Mouse (Mus musculus) CH12.LX (cell line): Measurements from ENCODE around the gene Map9. TPM values are rescaled to one million over a fixed set of nuclear protein-coding genes. Genes with fewer than 3 reads are reported as not detected.

Source experiments
- DNase-seq: peaks from one replicate; pipeline ENCODE4 v3.0.0-alpha.2; 2013; ENCODE audit errors: extremely low read depth
- H3K27ac ChIP-seq: 2 replicates; pipeline ENCODE4 v1.5.1; 2012; ENCODE audit warnings: low read depth, mild to moderate bottlenecking, control low read depth, moderate library complexity; ENCODE audit not compliant: insufficient read depth
- H3K27me3 ChIP-seq: replicated peaks from 2 replicates; pipeline ENCODE3; 2012; ENCODE audit warnings: inconsistent platforms
- H3K36me3 ChIP-seq, 2 experiments: replicated peaks in 1 of 2; 2 replicates each; pipeline versions ENCODE3 to v1.6.1; 2012; ENCODE audit warnings: inconsistent platforms in 1 of 2, low read length in 1 of 2, mild to moderate bottlenecking in 1 of 2, mixed read lengths in 1 of 2, moderate library complexity in 1 of 2; ENCODE audit not compliant: control insufficient read depth in 1 of 2, insufficient read depth in 1 of 2
- H3K4me1 ChIP-seq, 2 experiments: 2 replicates each; pipeline ENCODE4 v1.6.1; 2012; ENCODE audit warnings: inconsistent platforms in 1 of 2, moderate library complexity in 1 of 2; ENCODE audit not compliant: insufficient read depth in 2 of 2, control insufficient read depth in 1 of 2
- H3K4me2 ChIP-seq: 2 replicates; pipeline ENCODE4 v1.6.1; 2012; ENCODE audit warnings: low read depth, mild to moderate bottlenecking, control low read depth; ENCODE audit not compliant: poor library complexity, insufficient read depth, severe bottlenecking
- H3K4me3 ChIP-seq, 3 experiments: fragments of 150-350 bp in 1 of 3; sonication (generic) in 1 of 3; replicated peaks in 1 of 3; 2 replicates each; pipeline versions ENCODE3 to v1.5.1; 2011 to 2012; ENCODE audit warnings: low read depth in 2 of 3, low read length in 2 of 3, mild to moderate bottlenecking in 2 of 3, moderate library complexity in 2 of 3, control low read depth in 1 of 3, improper control_type of control experiment in 1 of 3, inconsistent platforms in 1 of 3, mixed read lengths in 1 of 3; ENCODE audit not compliant: poor library complexity in 1 of 3
- H3K79me2 ChIP-seq: replicated peaks from 2 replicates; pipeline ENCODE4 v1.6.1; 2012; ENCODE audit warnings: mild to moderate bottlenecking, moderate library complexity; ENCODE audit not compliant: control insufficient read depth, poor library complexity, insufficient read depth, severe bottlenecking; ENCODE audit errors: extremely low read depth
- H3K9ac ChIP-seq: 2 replicates; pipeline ENCODE4 v1.6.1; 2012; ENCODE audit warnings: low read depth, mild to moderate bottlenecking, control low read depth, moderate library complexity; ENCODE audit not compliant: insufficient read depth
- H3K9me3 ChIP-seq: replicated peaks from 2 replicates; pipeline ENCODE3; 2012; ENCODE audit warnings: low read length, inconsistent platforms, mixed read lengths
- BHLHE40 ChIP-seq: IDR thresholded peaks from 2 replicates; pipeline ENCODE4 v1.6.1; 2011; ENCODE audit warnings: mild to moderate bottlenecking, low read depth, low read length, improper control_type of control experiment
- CHD1 ChIP-seq: IDR thresholded peaks from 2 replicates; pipeline ENCODE4 v1.6.1; 2012; ENCODE audit warnings: low read depth, low read length, improper control_type of control experiment, inconsistent platforms
- CHD2 ChIP-seq: IDR thresholded peaks from 2 replicates; pipeline ENCODE4 v1.6.1; 2011; ENCODE audit warnings: low read length, improper control_type of control experiment
- E2F4 ChIP-seq: IDR thresholded peaks from 2 replicates; pipeline ENCODE4 v1.6.1; 2011; ENCODE audit warnings: low read depth, low read length, improper control_type of control experiment; ENCODE audit not compliant: insufficient replicate concordance
- ELF1 ChIP-seq: IDR thresholded peaks from 2 replicates; pipeline ENCODE4 v1.6.1; 2014; ENCODE audit warnings: low read depth, mild to moderate bottlenecking, inconsistent platforms, low read length, improper control_type of control experiment
- ETS1 ChIP-seq: conservative IDR thresholded peaks from 2 replicates; pipeline ENCODE4 v1.6.1; 2012; ENCODE audit warnings: low read depth, mild to moderate bottlenecking, inconsistent platforms, low read length, improper control_type of control experiment, moderate library complexity
- GABPA ChIP-seq: IDR thresholded peaks from 2 replicates; pipeline ENCODE4 v1.6.1; 2012; ENCODE audit warnings: low read depth, low read length, improper control_type of control experiment, inconsistent platforms; ENCODE audit not compliant: insufficient replicate concordance
- HCFC1 ChIP-seq: IDR thresholded peaks from 2 replicates; pipeline ENCODE4 v1.6.1; 2012; ENCODE audit warnings: low read depth, mild to moderate bottlenecking, inconsistent platforms, low read length, improper control_type of control experiment
- JUN ChIP-seq: IDR thresholded peaks from 2 replicates; pipeline ENCODE4 v1.6.1; 2011; ENCODE audit warnings: low read depth, mild to moderate bottlenecking, low read length, improper control_type of control experiment, moderate library complexity; ENCODE audit not compliant: insufficient read depth
- JUND ChIP-seq: conservative IDR thresholded peaks from 2 replicates; pipeline ENCODE4 v1.6.1; 2011; ENCODE audit warnings: low read depth, low read length, improper control_type of control experiment
- KAT2A ChIP-seq: IDR thresholded peaks from 2 replicates; pipeline ENCODE4 v1.6.1; 2012; ENCODE audit warnings: low read length, improper control_type of control experiment, inconsistent platforms; ENCODE audit not compliant: insufficient replicate concordance
- MAFK ChIP-seq: IDR thresholded peaks from 2 replicates; pipeline ENCODE4 v1.6.1; 2011; ENCODE audit warnings: low read length, improper control_type of control experiment; ENCODE audit not compliant: insufficient replicate concordance
- MAX ChIP-seq: IDR thresholded peaks from 2 replicates; pipeline ENCODE4 v1.6.1; 2011; ENCODE audit warnings: low read length, improper control_type of control experiment
- MAZ ChIP-seq: IDR thresholded peaks from 2 replicates; pipeline ENCODE4 v1.6.1; 2012; ENCODE audit warnings: low read depth, mild to moderate bottlenecking, inconsistent platforms, low read length, improper control_type of control experiment, moderate library complexity
- MXI1 ChIP-seq: IDR thresholded peaks from 2 replicates; pipeline ENCODE4 v1.6.1; 2011; ENCODE audit warnings: mild to moderate bottlenecking, low read depth, low read length, improper control_type of control experiment
- NRF1 ChIP-seq: IDR thresholded peaks from 2 replicates; pipeline ENCODE4 v1.6.1; 2014; ENCODE audit warnings: low read depth, mild to moderate bottlenecking, inconsistent platforms, low read length, improper control_type of control experiment, moderate library complexity
- PAX5 ChIP-seq: IDR thresholded peaks from 2 replicates; pipeline ENCODE4 v1.6.1; 2012; ENCODE audit warnings: low read length, inconsistent platforms, mixed read lengths
- POLR2A ChIP-seq: IDR thresholded peaks from 2 replicates; pipeline ENCODE4 v1.6.1; 2011; ENCODE audit warnings: low read depth, mild to moderate bottlenecking, improper control_type of control experiment, low read length
- POLR2AphosphoS2 ChIP-seq: IDR thresholded peaks from 2 replicates; pipeline ENCODE4 v1.6.1; 2011; ENCODE audit warnings: low read depth, low read length, improper control_type of control experiment
- SMC3 ChIP-seq: IDR thresholded peaks from 2 replicates; pipeline ENCODE4 v1.6.1; 2011; ENCODE audit warnings: low read depth, low read length, improper control_type of control experiment
- TCF12 ChIP-seq: IDR thresholded peaks from 2 replicates; pipeline ENCODE4 v1.6.1; 2014; ENCODE audit warnings: low read depth, mild to moderate bottlenecking, inconsistent platforms, low read length, improper control_type of control experiment
- USF1 ChIP-seq: IDR thresholded peaks from 2 replicates; pipeline ENCODE4 v1.6.1; 2014; ENCODE audit warnings: low read depth, mild to moderate bottlenecking, inconsistent platforms, low read length, improper control_type of control experiment
- USF2 ChIP-seq: conservative IDR thresholded peaks from 2 replicates; pipeline ENCODE4 v1.6.1; 2011; ENCODE audit warnings: low read depth, low read length, improper control_type of control experiment
- ZC3H11A ChIP-seq: IDR thresholded peaks from 2 replicates; pipeline ENCODE4 v1.6.1; 2012; ENCODE audit warnings: low read depth, mild to moderate bottlenecking, inconsistent platforms, low read length, improper control_type of control experiment
- ZKSCAN1 ChIP-seq: IDR thresholded peaks from 2 replicates; pipeline ENCODE4 v1.6.1; 2012; ENCODE audit warnings: low read depth, inconsistent platforms, low read length, improper control_type of control experiment, borderline replicate concordance
- ZMIZ1 ChIP-seq: IDR thresholded peaks from 2 replicates; pipeline ENCODE4 v1.6.1; 2012; ENCODE audit warnings: low read depth, mild to moderate bottlenecking, inconsistent platforms, low read length, improper control_type of control experiment
- ZNF384 ChIP-seq: IDR thresholded peaks from 2 replicates; pipeline ENCODE4 v1.6.1; 2012; ENCODE audit warnings: low read depth, low read length, improper control_type of control experiment, inconsistent platforms
- dilution Hi-C: fragments of 300-500 bp; cut with MboI; formaldehyde crosslinking; loops from 2 replicates; pipeline ENCODE4 v1.14.3; 2020; ENCODE audit warnings: low sequenced_read_pairs; ENCODE audit not compliant: extremely low pct_unique_long_range_greater_than_20kb, extremely low pct_ligation_motif_present
- in situ Hi-C: fragments of 300-500 bp; cut with MboI; formaldehyde crosslinking; loops from 3 replicates; pipeline ENCODE4 v1.14.3; 2019; ENCODE audit warnings: low sequenced_read_pairs, low pct_ligation_motif_present, low pct_unique_long_range_greater_than_20kb, mixed read lengths
- polyA plus RNA-seq: library from polyadenylated mRNA; unstranded; fragments of >175 nt; gene quantifications from 2 replicates; pipeline ENCODE4 v1.2.1, GENCODE M21; 2012; ENCODE audit warnings: low read depth; ENCODE audit not compliant: insufficient read length
- total RNA-seq, 2 experiments: library from RNA; depleted of rRNA; stranded (reverse); fragments of 300-350 nt in 1 of 2; fragments of >200 nt in 1 of 2; gene quantifications; 2 replicates each; pipeline ENCODE4 v1.2.3; 2012 to 2014

Gene Map9
- total and polyA plus RNA-seq, 3 experiments, result not detected

GRCm38 (mm10) chr3:82385091-82385490 is 27.2 kb downstream of the Map9 start:
- dilution Hi-C loops, result no loop called here
- H3K27ac ChIP-seq, result no peak overlapping the region
- H3K4me1 ChIP-seq, result no peaks in the 10 kb centered on the region
- no peaks in the 10 kb centered on the region for H3K36me3 ChIP-seq
- H3K4me3 ChIP-seq, result no peak overlapping the region
- DNase-seq, result no peak
- no peaks in the 10 kb centered on the region for H3K27me3 ChIP-seq
- H3K4me2 ChIP-seq, result no peak overlapping the region
- in situ Hi-C loops, result no loop called here
- TF ChIP-seq USF2 (no peak), GABPA (no peak), POLR2A (no peak), ZKSCAN1 (no peak), CHD2 (no peak), HCFC1 (no peak), KAT2A (no peak), ELF1 (no peak), ZNF384 (no peak), ZMIZ1 (no peak), BHLHE40 (no peak), ZC3H11A (no peak), JUND (no peak)
- no peaks in the 10 kb centered on the region for H3K9me3 ChIP-seq
- H3K9ac ChIP-seq, result no peak overlapping the region
- H3K79me2 ChIP-seq, result no peaks in the 10 kb centered on the region

- no peak overlapping the region for H3K27ac ChIP-seq
- H3K9me3 ChIP-seq, result no peaks in the 10 kb centered on the region
- H3K27me3 ChIP-seq, result no peaks in the 10 kb centered on the region
- no peaks in the 10 kb centered on the region for H3K36me3 ChIP-seq
- H3K4me2 ChIP-seq, result no peak overlapping the region
- dilution Hi-C loops, result no loop called here
- TF ChIP-seq MAZ, result no peak
- TF ChIP-seq, all 38 proteins: peak for 0
- no peaks in the 10 kb centered on the region for H3K4me1 ChIP-seq
- in situ Hi-C loops, result no loop called here
- no peak overlapping the region for H3K4me3 ChIP-seq
- H3K79me2 ChIP-seq, result no peaks in the 10 kb centered on the region
- no peak for DNase-seq
- H3K9ac ChIP-seq, result no peak overlapping the region
These were observed 48.0 kb downstream of the Map9 start for GRCm38 (mm10) chr3:82405830-82406229.

DNA sequence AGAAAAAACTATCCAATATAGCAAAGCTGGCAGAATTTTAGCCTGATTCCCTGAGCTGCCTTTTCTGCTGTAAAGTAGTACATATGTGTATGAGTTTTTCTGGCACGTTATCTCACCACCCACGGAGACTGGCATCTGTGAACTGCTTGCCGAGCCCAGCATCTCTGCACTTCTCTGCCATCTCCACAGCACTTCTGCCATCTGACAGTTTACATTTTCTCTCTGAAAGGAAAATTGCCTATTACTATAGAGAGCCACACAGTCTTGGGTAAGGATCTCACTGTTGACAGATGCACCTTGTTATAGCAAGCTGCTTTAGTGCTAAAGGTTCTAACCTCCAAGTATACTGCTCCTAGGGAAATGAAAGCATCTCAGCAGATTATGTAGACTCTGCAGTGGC is 48.5 kb downstream of the Map9 start:
- no peaks in the 10 kb centered on the region for H3K36me3 ChIP-seq
- H3K4me1 ChIP-seq, result no peaks in the 10 kb centered on the region
- H3K4me2 ChIP-seq, result no peak overlapping the region
- dilution Hi-C loops, result no loop called here
- no peak overlapping the region for H3K27ac ChIP-seq
- no peaks in the 10 kb centered on the region for H3K27me3 ChIP-seq
- in situ Hi-C loops, result no loop called here
- DNase-seq, result no peak
- H3K9ac ChIP-seq, result no peak overlapping the region
- no peak overlapping the region for H3K4me3 ChIP-seq
- no peaks in the 10 kb centered on the region for H3K79me2 ChIP-seq
- H3K9me3 ChIP-seq, result no peaks in the 10 kb centered on the region
- TF ChIP-seq TCF12 (no peak), MAFK (no peak), ETS1 (no peak), JUN (no peak), HCFC1 (no peak), MXI1 (no peak), MAX (no peak), CHD1 (no peak), SMC3 (no peak), ZC3H11A (no peak), POLR2AphosphoS2 (no peak), NRF1 (no peak), USF1 (no peak), E2F4 (no peak), PAX5 (no peak)
